Comparison of ENCODE assay signal across 8 mouse cellular contexts in genomic region chr4:57299308-57299700, GRCm38 (mm10). TPM values are rescaled to one million over a fixed set of nuclear protein-coding genes. Genes with fewer than 3 reads are reported as not detected.
DNase-seq lines count a peak whose midpoint lies in the region; ATAC-seq and TF ChIP-seq lines count a peak whose summit lies in the region.

No protein-coding gene starts in this region.

- peak overlapping the region; percentile 87 for H3K4me2 ChIP-seq in lung, embryonic 16.5 days (ENCODE audit: low read depth, low read length)
- peak overlapping the region; percentile 94 for H3K4me2 ChIP-seq in hindbrain, embryonic 15.5 days
- peak overlapping the region; percentile 67 for H3K4me2 ChIP-seq in liver, embryonic 14.5 days (ENCODE audit: low read depth)

- peak overlapping the region; percentile 81 for H3K4me3 ChIP-seq in lung, embryonic 16.5 days (ENCODE audit: low read length)
- H3K4me3 ChIP-seq in hindbrain, embryonic 15.5 days, result peak overlapping the region; percentile 84
- peak overlapping the region in 1 of 2 experiments; percentile 44; a peak in 1 of 4 replicates for H3K4me3 ChIP-seq in liver, embryonic 14.5 days (ENCODE audit: insufficient read depth in 1 of 2, low read depth in 2 of 2, low read length in 2 of 2)

- WGBS in lung, embryonic 16.5 days, result 3% methylated on average over 9 of the region's 9 CpGs
- WGBS in hindbrain, embryonic 15.5 days, result 1% methylated on average over 9 of the region's 9 CpGs
- 6% methylated on average over 9 of the region's 9 CpGs for WGBS in liver, embryonic 14.5 days (ENCODE audit: insufficient replicate concordance)

- peak; percentile 33 for DNase-seq in adrenal gland, adult 2 months
- no peak for DNase-seq in adrenal gland, adult 8-10 months
- DNase-seq in lung, postnatal 36 days, result no peak
- no peak for DNase-seq in liver, embryonic 14.5 days (ENCODE audit: low read depth in 3 of 3, low spot score in 3 of 3)
- peak; percentile 42 for DNase-seq in right cerebral cortex, postnatal 4 days
- no peak for DNase-seq in gastrocnemius, postnatal 10 days

- H3K9ac ChIP-seq in lung, embryonic 16.5 days (ENCODE audit: low read length), result peak overlapping the region; percentile 85
- peak overlapping the region; percentile 74 for H3K9ac ChIP-seq in hindbrain, embryonic 15.5 days
- H3K9ac ChIP-seq in liver, embryonic 14.5 days (replicated peaks), result no peak overlapping the region

- peaks cover 23% of the 10 kb centered on the region for H3K4me1 ChIP-seq in lung, embryonic 16.5 days (replicated peaks; ENCODE audit: control insufficient read depth, insufficient read depth, low read length)
- peaks cover 37% of the 10 kb centered on the region for H3K4me1 ChIP-seq in hindbrain, embryonic 15.5 days (replicated peaks)
- no peaks in the 10 kb centered on the region; a peak in 1 of 4 replicates for H3K4me1 ChIP-seq in liver, embryonic 14.5 days (replicated peaks; ENCODE audit: control insufficient read depth in 2 of 2, insufficient read depth in 2 of 2, low read length in 1 of 2)

- H3K27me3 ChIP-seq in lung, embryonic 16.5 days (ENCODE audit: control insufficient read depth, insufficient read depth, low read depth, low read length), result peaks cover 3% of the 10 kb centered on the region; the same call in 1 of the 2 replicates
- H3K27me3 ChIP-seq in hindbrain, embryonic 15.5 days, result peaks cover 3% of the 10 kb centered on the region; the same call in 1 of the 2 replicates
- H3K27me3 ChIP-seq in liver, embryonic 14.5 days (ENCODE audit: control insufficient read depth, insufficient read depth, low read length), result peaks cover 40% of the 10 kb centered on the region

- H3K36me3 ChIP-seq in lung, embryonic 16.5 days (ENCODE audit: control insufficient read depth, insufficient read depth, low read length), result no peaks in the 10 kb centered on the region
- no peaks in the 10 kb centered on the region for H3K36me3 ChIP-seq in hindbrain, embryonic 15.5 days
- no peaks in the 10 kb centered on the region for H3K36me3 ChIP-seq in liver, embryonic 14.5 days (replicated peaks; ENCODE audit: control insufficient read depth, insufficient read depth, low read depth)

- no peak for TF ChIP-seq CTCF in liver, embryonic 14.5 days (IDR thresholded peaks at IDR 0.05; ENCODE audit: low read depth)

- TF ChIP-seq EP300 in liver, embryonic 14.5 days (IDR thresholded peaks at IDR 0.05; ENCODE audit: low read depth), result no peak

- no peak overlapping the region for H3K27ac ChIP-seq in lung, embryonic 16.5 days (ENCODE audit: low read length)
- H3K27ac ChIP-seq in hindbrain, embryonic 15.5 days (replicated peaks), result peak overlapping the region; percentile 51; the same call in 1 of the 2 replicates
- H3K27ac ChIP-seq in liver, embryonic 14.5 days, result no peak overlapping the region

- H3K9me3 ChIP-seq in lung, embryonic 16.5 days (ENCODE audit: control insufficient read depth, low read length), result no peaks in the 10 kb centered on the region
- H3K9me3 ChIP-seq in hindbrain, embryonic 15.5 days, result no peaks in the 10 kb centered on the region
- no peaks in the 10 kb centered on the region for H3K9me3 ChIP-seq in liver, embryonic 14.5 days (ENCODE audit: control insufficient read depth, low read length)

- ATAC-seq in lung, embryonic 16.5 days (ENCODE audit: low read depth), result no peak
- no peak for ATAC-seq in hindbrain, embryonic 15.5 days (ENCODE audit: low FRiP score, low read depth)
- ATAC-seq in liver, embryonic 14.5 days (ENCODE audit: insufficient read depth), result no peak

RNA-seq across cellular contexts. Expression of gene Ptpn3, which starts 2.3 kb away (rescaled TPM):
- 10 to 100 TPM; 24.2 to 36.4 TPM for total RNA-seq in adrenal gland, adult 2 months (2021)
- 5.3 and 9.0 TPM in 2 replicates for polyA plus RNA-seq in adrenal gland, adult 2 months (2012; rRNA removed)
- total RNA-seq in adrenal gland, adult 8-10 months (2022), result 10 to 100 TPM; 31.1 to 57.6 (median 40.2) TPM
- polyA plus RNA-seq in lung, embryonic 16.5 days (2015; fragmentation: Nextera tagmentation; extraction: Ambion mirVana), result 3.9 and 5.5 TPM in 2 replicates
- polyA plus RNA-seq in hindbrain, embryonic 15.5 days (2015; fragmentation: Nextera tagmentation; extraction: Ambion mirVana), result 3.7 and 4.0 TPM in 2 replicates
- polyA plus RNA-seq in liver, embryonic 14.5 days (2012; rRNA removed), result 0.32 and 0.46 TPM in 2 replicates
- polyA plus RNA-seq in liver, embryonic 14.5 days (2014; fragmentation: Nextera tagmentation; extraction: Ambion mirVana), result 0.38 and 0.51 TPM in 2 replicates
- 10 to 100 TPM; 13.8 to 17.0 TPM for total RNA-seq in gastrocnemius, postnatal 10 days (2021)

Comparison
In these comparisons a context has a peak if more than half of its experiments do, and no peak if none do; other contexts are left out.
1. DNase-seq: peak in adrenal gland, adult 2 months (single experiment) and right cerebral cortex, postnatal 4 days (single experiment); none in adrenal gland, adult 8-10 months (single experiment), lung, postnatal 36 days (single experiment), liver, embryonic 14.5 days (0 of 3) and gastrocnemius, postnatal 10 days (single experiment).
2. Peak in every context shown above with its lines, with median percentiles within 50 percentile points of each other: H3K4me2 ChIP-seq.